Mouse (Mus musculus) MEL (cell line): Measurements from ENCODE around the gene Xrcc4.

ENCODE experiments used
- CTCF ChIP-seq, 3 experiments: IDR thresholded peaks in 2 of 3; conservative IDR thresholded peaks in 1 of 3; 2 replicates each; pipeline ENCODE4 v1.5.1; 2011 to 2012; ENCODE audit warnings: low read length in 3 of 3, low read depth in 2 of 3, mild to moderate bottlenecking in 2 of 3, improper control_type of control experiment in 1 of 3, inconsistent platforms in 1 of 3, mixed read lengths in 1 of 3, moderate library complexity in 1 of 3; ENCODE audit not compliant: control insufficient read depth in 1 of 3, insufficient read depth in 1 of 3, poor library complexity in 1 of 3, severe bottlenecking in 1 of 3
- JUND ChIP-seq: IDR thresholded peaks from 2 replicates; pipeline ENCODE4 v1.6.1; 2011; ENCODE audit warnings: low read depth, mild to moderate bottlenecking, improper control_type of control experiment, low read length
- SMC3 ChIP-seq: IDR thresholded peaks from 2 replicates; pipeline ENCODE4 v1.6.1; 2011; ENCODE audit warnings: low read depth, low read length, improper control_type of control experiment
- TAL1 ChIP-seq: IDR thresholded peaks from 2 replicates; pipeline ENCODE4 v1.6.1; 2012; ENCODE audit warnings: mild to moderate bottlenecking, inconsistent platforms, low read length, moderate library complexity, mixed read lengths
- TBP ChIP-seq: IDR thresholded peaks from 2 replicates; pipeline ENCODE4 v1.8.0; 2011; ENCODE audit warnings: low read depth, low read length, improper control_type of control experiment

DNA sequence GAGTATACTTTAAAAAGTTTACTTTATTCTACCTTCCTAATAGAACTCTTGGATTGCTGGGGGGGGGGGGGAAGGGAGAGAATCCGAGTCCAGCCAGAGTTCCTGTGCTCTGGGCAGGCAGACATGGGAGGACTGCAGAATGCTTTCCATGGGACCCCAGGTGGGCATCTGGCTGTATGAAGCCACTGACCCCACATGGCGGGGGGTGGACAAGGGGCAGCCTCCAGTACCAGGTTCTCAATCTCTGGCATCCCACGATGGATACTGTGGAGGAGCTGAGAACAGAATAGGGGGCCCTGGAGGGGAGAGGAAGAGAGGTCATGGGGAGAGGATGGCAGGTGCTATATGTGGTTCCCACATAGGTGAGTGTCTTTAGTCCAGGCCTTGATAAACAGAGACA lies 327.1 kb downstream of the Xrcc4 start:
- no peak for TF ChIP-seq TAL1
- TF ChIP-seq CTCF (IDR thresholded peaks at IDR 0.05 in 2 of 3, conservative IDR thresholded peaks at IDR 0.05 in 1 of 3; ENCODE audit: control insufficient read depth in 1 of 3, insufficient read depth in 1 of 3, low read depth in 2 of 3, low read length in 3 of 3, poor library complexity in 1 of 3, severe bottlenecking in 1 of 3): no peak
- no peak for TF ChIP-seq SMC3
- TF ChIP-seq JUND: no peak
- TF ChIP-seq TBP: no peak
